Mouse (Mus musculus) midbrain, embryonic 16.5 days (tissue): Measurements from ENCODE around the gene 5730455P16Rik. TPM values are rescaled to one million over a fixed set of nuclear protein-coding genes. Genes with fewer than 3 reads are reported as not detected.
A peak's percentile ranks its signal among the peaks of the same experiment; 100 is the strongest.
"Not testable (repeated sequence)": the region's sequence is repeated elsewhere in the genome, so short reads cannot be mapped to it uniquely, and the experiment has no call there.

Source experiments
- ATAC-seq: fragments of 200-750 bp; cut with Nextera tagmentation; 2 replicates; pipeline ENCODE4 v1.8.0; 2017; ENCODE audit warnings: moderate TSS enrichment
- H3K27ac ChIP-seq: fragments of 300-500 bp; sonication (generic); 2 replicates; pipeline ENCODE4 v1.5.1; 2014; ENCODE audit warnings: mild to moderate bottlenecking, low read length, mixed read lengths
- H3K27me3 ChIP-seq: fragments of 300-500 bp; sonication (generic); 2 replicates; pipeline ENCODE4 v1.6.1; 2014; ENCODE audit warnings: low read depth, low read length, mixed read lengths; ENCODE audit not compliant: control insufficient read depth, insufficient read depth
- H3K36me3 ChIP-seq: fragments of 300-500 bp; sonication (generic); 2 replicates; pipeline ENCODE4 v1.6.1; 2014; ENCODE audit warnings: mild to moderate bottlenecking, low read length, moderate library complexity, mixed read lengths; ENCODE audit not compliant: control insufficient read depth, insufficient read depth
- H3K4me1 ChIP-seq: fragments of 300-500 bp; sonication (generic); 2 replicates; pipeline ENCODE4 v1.6.1; 2014; ENCODE audit warnings: mild to moderate bottlenecking, low read length, mixed read lengths; ENCODE audit not compliant: control insufficient read depth, insufficient read depth
- H3K4me2 ChIP-seq: fragments of 300-500 bp; sonication (generic); 2 replicates; pipeline ENCODE4 v1.6.1; 2014; ENCODE audit warnings: mild to moderate bottlenecking, low read length, mixed read lengths
- H3K4me3 ChIP-seq: fragments of 300-500 bp; sonication (generic); 2 replicates; pipeline ENCODE4 v1.5.1; 2014; ENCODE audit warnings: low read depth, mild to moderate bottlenecking, low read length, moderate library complexity, mixed read lengths
- H3K9ac ChIP-seq: fragments of 300-500 bp; sonication (generic); 2 replicates; pipeline ENCODE4 v1.6.1; 2014; ENCODE audit warnings: low read depth, low read length, mixed read lengths
- H3K9me3 ChIP-seq: fragments of 300-500 bp; sonication (generic); replicated peaks from 2 replicates; pipeline ENCODE4 v1.6.1; 2014; ENCODE audit warnings: mild to moderate bottlenecking, low read length, mixed read lengths; ENCODE audit not compliant: control insufficient read depth, poor library complexity, severe bottlenecking
- WGBS: fragments of 180-500 bp; shearing (Covaris S2); extraction: QIAGEN DNeasy Blood & Tissue Kit; methylation state at CpG from one replicate; pipeline ENCODE4 v1.1.7; 2014; 5-methylcytosine and 5-hydroxymethylcytosine counted together
- polyA plus RNA-seq: library from polyadenylated mRNA; unstranded; fragments of >200 nt; fragmentation: Nextera tagmentation; extraction: Ambion mirVana; gene quantifications from 2 replicates; pipeline ENCODE4 v1.2.1, GENCODE M21; 2015

The 5730455P16Rik gene
- polyA plus RNA-seq, 1 experiment from 2014 or later: 39.4 TPM

DNA sequence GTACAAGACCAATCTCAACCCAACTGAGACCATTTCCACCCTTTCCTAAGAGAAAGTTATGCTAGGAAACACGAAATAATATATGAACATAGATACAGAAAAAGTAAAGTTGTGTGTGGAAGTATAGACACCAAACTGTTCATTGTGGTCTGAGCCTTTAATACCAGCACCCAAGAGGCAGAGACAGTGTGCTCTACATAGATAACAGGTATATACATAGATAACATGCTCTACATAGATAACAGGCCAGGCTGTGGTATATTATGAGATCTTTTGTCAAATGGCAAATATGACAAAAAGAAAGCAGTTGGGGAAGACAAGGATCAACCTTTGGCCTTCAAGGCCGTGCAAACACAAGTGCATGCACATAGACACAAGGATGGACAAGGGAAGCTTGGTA is 32.5 kb upstream of the 5730455P16Rik start:
- Histone ChIP-seq H3K4me2 (no peak overlapping the region), H3K9ac (no peak overlapping the region), H3K9me3 (no peaks in the 10 kb centered on the region), H3K4me1 (no peaks in the 10 kb centered on the region), H3K36me3 (peaks cover 23% of the 10 kb centered on the region), H3K27ac (no peak overlapping the region), H3K4me3 (no peak overlapping the region), H3K27me3 (no peaks in the 10 kb centered on the region)
- no peak for ATAC-seq
- 91% methylated on average over 2 of the region's 2 CpGs for WGBS

DNA sequence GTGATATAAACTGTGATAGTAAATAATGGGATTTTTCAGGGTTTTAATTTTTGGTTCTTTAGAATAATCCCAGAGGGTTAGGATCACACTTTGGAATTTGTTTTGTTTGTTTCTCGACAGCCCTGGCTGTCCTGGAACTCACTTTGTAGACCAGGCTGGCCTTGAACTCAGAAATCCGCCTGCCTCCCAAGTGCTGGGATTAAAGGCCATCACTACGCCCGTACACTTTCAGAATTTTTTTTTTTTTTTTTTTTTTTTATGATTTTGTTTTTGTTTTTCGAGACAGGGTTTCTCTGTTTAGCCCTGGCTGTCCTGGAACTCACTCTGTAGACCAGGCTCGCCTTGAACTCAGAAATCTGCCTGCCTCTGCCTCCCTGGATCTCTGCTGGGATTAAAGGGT is 30.0 kb upstream of the 5730455P16Rik start:
- H3K27ac ChIP-seq, H3K4me1 ChIP-seq, H3K9me3 ChIP-seq, H3K4me2 ChIP-seq, ATAC-seq, H3K4me3 ChIP-seq, H3K9ac ChIP-seq, H3K27me3 ChIP-seq: not testable (repeated sequence)
- H3K36me3 ChIP-seq: peaks cover 26% of the 10 kb centered on the region
- WGBS: 97% methylated on average over 6 of the region's 6 CpGs

DNA sequence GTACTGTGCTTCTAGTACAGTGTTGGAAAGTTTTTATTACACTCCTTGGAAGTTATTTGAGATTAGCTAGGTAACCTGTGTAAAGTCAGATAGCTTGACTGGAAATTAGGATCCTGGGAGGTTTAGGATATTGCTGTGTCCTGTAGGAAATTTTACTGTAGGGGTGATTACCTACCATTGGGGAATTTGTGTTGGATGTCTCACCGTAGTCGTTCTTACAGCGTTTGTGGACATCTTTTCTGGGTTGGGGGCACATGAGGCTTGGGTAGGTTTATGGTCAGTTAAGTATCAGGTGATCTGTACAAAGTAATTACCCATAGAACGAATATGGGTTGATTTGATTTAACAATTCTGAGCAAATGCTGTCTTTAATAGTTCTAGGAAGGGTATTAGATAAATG is 18.8 kb upstream of the 5730455P16Rik start:
- no peaks in the 10 kb centered on the region for H3K27me3 ChIP-seq
- no peak overlapping the region for H3K4me3 ChIP-seq
- no peaks in the 10 kb centered on the region for H3K9me3 ChIP-seq
- no peak overlapping the region for H3K4me2 ChIP-seq
- H3K27ac ChIP-seq: no peak overlapping the region
- no peaks in the 10 kb centered on the region for H3K4me1 ChIP-seq
- 94% methylated on average over 4 of the region's 4 CpGs for WGBS
- no peak overlapping the region for H3K9ac ChIP-seq
- ATAC-seq: no peak
- peaks cover 30% of the 10 kb centered on the region for H3K36me3 ChIP-seq

DNA sequence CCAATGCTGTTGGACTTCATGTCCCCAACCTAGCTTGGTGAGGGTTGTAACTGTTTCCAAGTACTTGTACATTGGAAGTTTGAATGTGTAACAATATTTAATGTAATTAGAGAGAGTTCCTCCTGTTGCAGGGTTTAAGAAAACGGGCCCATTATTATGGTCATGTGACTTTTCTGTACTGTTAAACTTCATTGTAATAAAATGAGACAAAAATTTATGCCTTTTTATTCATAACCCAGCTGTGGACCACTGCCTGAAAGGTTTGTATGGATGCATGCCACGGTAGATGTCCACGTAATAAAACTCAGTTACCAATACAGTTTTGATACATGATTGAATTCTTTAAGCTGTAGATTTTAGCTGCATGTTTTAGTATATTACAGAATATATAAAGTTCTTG is 18.1 kb upstream of the 5730455P16Rik start:
- Histone ChIP-seq H3K4me3 (no peak overlapping the region), H3K9ac (no peak overlapping the region), H3K36me3 (peaks cover 30% of the 10 kb centered on the region), H3K9me3 (no peaks in the 10 kb centered on the region), H3K4me1 (no peaks in the 10 kb centered on the region), H3K27me3 (no peaks in the 10 kb centered on the region), H3K27ac (no peak overlapping the region), H3K4me2 (no peak overlapping the region)
- ATAC-seq: no peak
- 98% methylated on average over 3 of the region's 3 CpGs for WGBS

DNA sequence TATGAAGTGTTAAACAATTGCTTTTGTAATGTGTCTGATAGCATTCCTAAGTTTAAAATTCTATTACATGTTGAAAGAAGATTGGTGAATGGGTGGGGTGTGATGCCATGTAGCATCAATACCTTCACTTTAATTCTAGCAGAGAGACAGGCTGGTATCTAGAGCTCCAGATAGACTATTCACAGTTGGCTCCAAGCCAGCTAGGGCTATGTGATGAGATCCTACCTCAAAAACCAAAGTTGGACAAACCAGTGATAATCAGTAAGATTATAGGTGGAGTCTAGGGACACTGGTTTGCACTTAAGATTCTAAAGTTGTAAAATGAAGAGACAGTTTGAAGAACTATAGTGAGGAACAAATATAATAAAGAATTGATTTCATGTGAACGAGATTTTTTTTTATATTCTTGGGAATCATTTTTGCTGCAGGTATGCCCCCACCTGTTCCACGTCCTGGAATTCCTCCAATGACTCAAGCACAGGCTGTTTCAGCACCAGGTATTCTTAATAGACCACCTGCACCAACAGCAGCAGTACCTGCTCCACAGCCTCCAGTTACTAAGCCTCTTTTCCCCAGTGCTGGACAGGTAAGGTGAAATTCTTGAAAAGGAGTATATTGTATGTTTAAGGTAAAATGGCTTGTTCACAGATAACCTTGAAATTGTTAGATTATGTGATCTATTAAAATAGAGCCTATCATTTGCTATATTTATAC is 13.7 kb upstream of the 5730455P16Rik start:
- H3K27me3 ChIP-seq: no peaks in the 10 kb centered on the region
- H3K9ac ChIP-seq: no peak overlapping the region
- no peak overlapping the region for H3K4me2 ChIP-seq
- WGBS: 94% methylated on average over 2 of the region's 2 CpGs
- H3K4me1 ChIP-seq: peaks cover 8% of the 10 kb centered on the region
- no peak overlapping the region for H3K27ac ChIP-seq
- peaks cover 27% of the 10 kb centered on the region for H3K36me3 ChIP-seq
- H3K4me3 ChIP-seq: no peak overlapping the region
- ATAC-seq: no peak
- H3K9me3 ChIP-seq: no peaks in the 10 kb centered on the region

DNA sequence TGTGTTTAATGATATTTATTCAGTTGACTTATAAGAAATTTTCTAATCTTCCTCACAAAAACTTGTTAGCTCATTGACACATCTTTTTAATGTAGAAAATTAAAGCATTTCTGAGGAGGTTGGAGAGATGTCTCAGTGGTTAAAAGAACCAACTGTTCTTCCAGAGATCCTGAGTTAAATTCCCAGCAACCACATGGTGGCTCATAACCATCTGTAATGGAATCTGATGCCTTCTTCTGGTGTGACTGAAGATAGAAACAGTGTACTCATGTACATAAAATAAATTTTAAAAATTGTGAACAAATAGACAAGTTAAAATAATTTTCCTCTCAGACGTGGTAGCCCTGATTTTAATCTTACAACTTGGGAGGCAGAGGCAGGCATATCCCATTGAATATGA is 12.1 kb upstream of the 5730455P16Rik start:
- Histone ChIP-seq H3K27me3 (no peaks in the 10 kb centered on the region), H3K4me2 (no peak overlapping the region), H3K27ac (no peak overlapping the region), H3K36me3 (peaks cover 17% of the 10 kb centered on the region), H3K4me1 (peaks cover 25% of the 10 kb centered on the region), H3K9me3 (no peaks in the 10 kb centered on the region), H3K4me3 (no peak overlapping the region), H3K9ac (no peak overlapping the region)
- WGBS: 84% methylated on average over 1 of the region's 1 CpGs
- no peak for ATAC-seq

DNA sequence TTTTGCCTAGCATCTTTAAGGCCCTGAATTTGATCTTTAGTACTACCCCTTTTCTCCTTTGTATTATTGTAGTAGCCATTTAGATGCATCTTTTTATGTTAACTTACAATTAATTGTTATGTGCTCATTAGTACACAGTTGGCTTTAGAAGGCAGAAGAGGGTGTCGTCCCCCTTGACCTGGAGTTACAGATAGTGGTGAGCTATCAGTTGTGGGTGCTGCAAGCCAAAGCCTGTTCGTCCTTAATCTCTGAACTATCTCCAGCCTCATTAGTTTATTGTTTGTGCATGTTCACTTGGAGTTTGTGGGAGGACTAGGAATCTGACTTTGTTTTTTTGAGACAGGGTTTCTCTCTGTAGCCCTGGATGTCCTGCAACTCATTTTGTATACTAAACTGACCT is 9.0 kb upstream of the 5730455P16Rik start:
- H3K27me3 ChIP-seq: no peaks in the 10 kb centered on the region
- 81% methylated on average over 2 of the region's 2 CpGs for WGBS
- no peak for ATAC-seq
- no peak overlapping the region for H3K27ac ChIP-seq
- peaks cover 29% of the 10 kb centered on the region for H3K4me1 ChIP-seq
- H3K9ac ChIP-seq: no peak overlapping the region
- no peak overlapping the region for H3K4me3 ChIP-seq
- H3K36me3 ChIP-seq: peaks cover 9% of the 10 kb centered on the region
- H3K4me2 ChIP-seq: peak overlapping the region; percentile 27
- no peaks in the 10 kb centered on the region for H3K9me3 ChIP-seq

DNA sequence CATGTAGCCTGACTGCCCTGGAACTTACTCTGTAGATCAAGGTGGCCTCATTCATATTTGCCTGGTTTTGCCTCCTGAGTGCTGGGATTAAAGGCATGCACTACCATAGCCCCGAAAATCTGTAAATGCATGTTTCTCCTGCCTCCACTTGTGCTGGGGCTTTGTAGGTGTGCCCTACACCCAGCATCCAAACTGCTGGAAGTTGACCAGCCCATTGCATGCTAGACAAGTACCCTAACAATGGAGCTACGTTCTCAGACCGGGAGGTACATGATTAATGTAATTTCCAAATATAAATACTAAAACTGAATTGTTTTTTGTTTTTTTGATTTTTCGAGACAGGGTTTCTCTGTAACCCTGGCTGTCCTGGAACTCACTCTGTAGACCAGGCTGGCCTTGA is 7.2 kb upstream of the 5730455P16Rik start:
- H3K9me3 ChIP-seq: no peaks in the 10 kb centered on the region
- peaks cover 29% of the 10 kb centered on the region for H3K4me1 ChIP-seq
- WGBS: 47% methylated on average over 4 of the region's 4 CpGs
- ATAC-seq: no peak
- no peak overlapping the region for H3K27ac ChIP-seq
- peaks cover 9% of the 10 kb centered on the region for H3K36me3 ChIP-seq
- no peaks in the 10 kb centered on the region for H3K27me3 ChIP-seq
- peak overlapping the region; percentile 96 for H3K4me3 ChIP-seq
- H3K9ac ChIP-seq: peak overlapping the region; percentile 58
- H3K4me2 ChIP-seq: peak overlapping the region; percentile 63

DNA sequence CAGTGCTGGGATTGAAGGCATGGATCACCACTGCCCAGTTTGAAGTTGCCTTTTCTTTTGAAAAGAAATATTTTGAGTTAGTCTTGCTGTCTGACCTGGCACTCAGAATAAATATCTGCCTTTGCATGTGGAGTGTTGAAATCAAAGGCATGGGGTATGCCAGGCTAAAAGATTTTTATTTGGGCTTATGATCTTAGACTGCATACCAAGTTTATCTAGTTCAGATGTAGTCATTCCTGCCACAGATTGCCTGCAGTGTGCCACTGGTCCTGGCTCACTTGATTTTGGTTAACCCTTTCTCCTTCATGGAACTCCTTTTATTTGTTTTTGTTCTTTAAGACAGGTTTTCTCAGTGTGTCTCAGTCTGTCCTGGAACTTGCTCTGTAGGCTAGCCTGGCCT is 6.6 kb upstream of the 5730455P16Rik start:
- no peaks in the 10 kb centered on the region for H3K27me3 ChIP-seq
- H3K4me1 ChIP-seq: peaks cover 29% of the 10 kb centered on the region
- peaks cover 9% of the 10 kb centered on the region for H3K36me3 ChIP-seq
- peak overlapping the region; percentile 96 for H3K4me3 ChIP-seq
- H3K9me3 ChIP-seq: no peaks in the 10 kb centered on the region
- peak overlapping the region; percentile 63 for H3K4me2 ChIP-seq
- ATAC-seq: no peak
- H3K9ac ChIP-seq: peak overlapping the region; percentile 58
- no peak overlapping the region for H3K27ac ChIP-seq
